Mouse (Mus musculus): ENCODE measurements around the gene Kif18b. TPM values are rescaled to one million over a fixed set of nuclear protein-coding genes. Genes with fewer than 3 reads are reported as not detected.

Kif18b gene
- total and polyA plus RNA-seq, 2 experiments from 2014 or later = 0.70 to 6.6 TPM

GRCm38 (mm10) chr11:102937529-102938182, 12.7 kb upstream of the Kif18b start:
- peak; percentile 74 for ATAC-seq

GRCm38 (mm10) chr11:102936272-102936671, 11.3 kb upstream of the Kif18b start:
- Histone ChIP-seq H3K27ac (ENCODE audit: low read depth, low read length) (no peak overlapping the region), H3K9me3 (ENCODE audit: low read length) (no peaks in the 10 kb centered on the region), H3K36me3 (ENCODE audit: insufficient read depth) (no peaks in the 10 kb centered on the region), H3K9ac (no peak overlapping the region), H3K27me3 (ENCODE audit: insufficient read depth, low read length) (no peaks in the 10 kb centered on the region; the same call in 1 of the 2 replicates), H3K4me3 (ENCODE audit: low read depth, low read length) (no peak overlapping the region), H3K4me2 (ENCODE audit: low read depth) (no peak overlapping the region), H3K4me1 (ENCODE audit: insufficient read depth) (no peaks in the 10 kb centered on the region)
- WGBS = 45% methylated on average over 4 of the region's 4 CpGs
- ATAC-seq (no peak), DNase-seq (no peak)
- no peak for TF ChIP-seq CTCF (IDR thresholded peaks at IDR 0.05; ENCODE audit: low read depth)

More at GRCm38 (mm10) chr11:102937529-102938182, 12.7 kb upstream of the Kif18b start:
- Histone ChIP-seq H3K4me2 (ENCODE audit: low read depth) (no peak overlapping the region), H3K27ac (ENCODE audit: low read depth, low read length) (no peak overlapping the region), H3K4me3 (ENCODE audit: low read depth, low read length) (no peak overlapping the region), H3K4me1 (ENCODE audit: insufficient read depth) (no peaks in the 10 kb centered on the region), H3K27me3 (ENCODE audit: insufficient read depth, low read length) (no peaks in the 10 kb centered on the region; the same call in 1 of the 2 replicates), H3K9me3 (ENCODE audit: low read length) (no peaks in the 10 kb centered on the region), H3K9ac (no peak overlapping the region), H3K36me3 (ENCODE audit: insufficient read depth) (no peaks in the 10 kb centered on the region)
- TF ChIP-seq CTCF (IDR thresholded peaks at IDR 0.05; ENCODE audit: low read depth) = no peak
- no peak for DNase-seq
- 56% methylated on average over 3 of the region's 3 CpGs for WGBS

GRCm38 (mm10) chr11:102930672-102931071, 5.7 kb upstream of the Kif18b start:
- 90% methylated on average over 10 of the region's 10 CpGs for WGBS
- Histone ChIP-seq H3K9ac (no peak overlapping the region), H3K9me3 (ENCODE audit: low read length) (no peaks in the 10 kb centered on the region), H3K4me1 (ENCODE audit: insufficient read depth) (no peaks in the 10 kb centered on the region), H3K27ac (ENCODE audit: low read depth, low read length) (no peak overlapping the region), H3K4me3 (ENCODE audit: low read depth, low read length) (no peak overlapping the region), H3K4me2 (ENCODE audit: low read depth) (no peak overlapping the region), H3K36me3 (ENCODE audit: insufficient read depth) (no peaks in the 10 kb centered on the region), H3K27me3 (ENCODE audit: insufficient read depth, low read length) (no peaks in the 10 kb centered on the region)
- no peak for TF ChIP-seq CTCF (IDR thresholded peaks at IDR 0.05; ENCODE audit: low read depth)
- DNase-seq (no peak), ATAC-seq (no peak)

GRCm38 (mm10) chr11:102925351-102925717, 410 bp upstream of the Kif18b start:
- Histone ChIP-seq H3K4me1 (ENCODE audit: insufficient read depth) (no peaks in the 10 kb centered on the region), H3K4me3 (ENCODE audit: low read depth, low read length) (peak overlapping the region; percentile 59), H3K4me2 (ENCODE audit: low read depth) (peak overlapping the region; percentile 81), H3K27ac (ENCODE audit: low read depth, low read length) (peak overlapping the region; percentile 71), H3K9ac (peak overlapping the region; percentile 40; the same call in 1 of the 2 replicates), H3K36me3 (ENCODE audit: insufficient read depth) (no peaks in the 10 kb centered on the region), H3K9me3 (ENCODE audit: low read length) (no peaks in the 10 kb centered on the region), H3K27me3 (ENCODE audit: insufficient read depth, low read length) (no peaks in the 10 kb centered on the region)
- peak; percentile 50 for TF ChIP-seq CTCF (IDR thresholded peaks at IDR 0.05; ENCODE audit: low read depth)
- ATAC-seq (peak; percentile 72), DNase-seq (no peak)
- WGBS = under 1% methylated on average over 10 of the region's 10 CpGs

GRCm38 (mm10) chr11:102921491-102921890, 3.4 kb downstream of the Kif18b start:
- WGBS = 68% methylated on average over 6 of the region's 6 CpGs
- no peak overlapping the region for H3K27ac ChIP-seq (ENCODE audit: low read depth, low read length)
- no peak overlapping the region for H3K9ac ChIP-seq
- ATAC-seq = no peak
- no peaks in the 10 kb centered on the region for H3K27me3 ChIP-seq (ENCODE audit: insufficient read depth, low read length)
- H3K4me2 ChIP-seq (ENCODE audit: low read depth) = no peak overlapping the region
- no peaks in the 10 kb centered on the region for H3K36me3 ChIP-seq (ENCODE audit: insufficient read depth)
- no peaks in the 10 kb centered on the region for H3K4me1 ChIP-seq (ENCODE audit: insufficient read depth)
- no peaks in the 10 kb centered on the region for H3K9me3 ChIP-seq (ENCODE audit: low read length)
- H3K4me3 ChIP-seq (ENCODE audit: low read depth, low read length) = no peak overlapping the region
- TF ChIP-seq CTCF (IDR thresholded peaks at IDR 0.05; ENCODE audit: low read depth) = no peak
- DNase-seq = no peak

- Histone ChIP-seq H3K4me3 (ENCODE audit: low read depth, low read length) (no peak overlapping the region), H3K36me3 (ENCODE audit: insufficient read depth) (no peaks in the 10 kb centered on the region), H3K4me1 (ENCODE audit: insufficient read depth) (no peaks in the 10 kb centered on the region), H3K9me3 (ENCODE audit: low read length) (no peaks in the 10 kb centered on the region), H3K27me3 (ENCODE audit: insufficient read depth, low read length) (no peaks in the 10 kb centered on the region), H3K9ac (no peak overlapping the region), H3K4me2 (ENCODE audit: low read depth) (no peak overlapping the region), H3K27ac (ENCODE audit: low read depth, low read length) (no peak overlapping the region)
- WGBS = 89% methylated on average over 4 of the region's 4 CpGs
- ATAC-seq (no peak), DNase-seq (no peak)
- no peak for TF ChIP-seq CTCF (IDR thresholded peaks at IDR 0.05; ENCODE audit: low read depth)
Observed at GRCm38 (mm10) chr11:102918077-102918476, 6.8 kb downstream of the Kif18b start.

- H3K4me1 ChIP-seq (ENCODE audit: insufficient read depth) = no peaks in the 10 kb centered on the region
- H3K27me3 ChIP-seq (ENCODE audit: insufficient read depth, low read length) = no peaks in the 10 kb centered on the region
- no peak for ATAC-seq
- no peak overlapping the region for H3K4me3 ChIP-seq (ENCODE audit: low read depth, low read length)
- DNase-seq = no peak
- H3K27ac ChIP-seq (ENCODE audit: low read depth, low read length) = no peak overlapping the region
- H3K9ac ChIP-seq = no peak overlapping the region
- no peaks in the 10 kb centered on the region for H3K9me3 ChIP-seq (ENCODE audit: low read length)
- 93% methylated on average over 9 of the region's 9 CpGs for WGBS
- no peak overlapping the region for H3K4me2 ChIP-seq (ENCODE audit: low read depth)
- H3K36me3 ChIP-seq (ENCODE audit: insufficient read depth) = no peaks in the 10 kb centered on the region
- TF ChIP-seq CTCF (IDR thresholded peaks at IDR 0.05; ENCODE audit: low read depth) = no peak
Observed at GRCm38 (mm10) chr11:102915380-102915779, 9.5 kb downstream of the Kif18b start.

Measured in forebrain, postnatal 0 days (tissue).